Mouse (Mus musculus) CH12.LX (cell line): ENCODE measurements around the gene Morn4. TPM values are rescaled to one million over a fixed set of nuclear protein-coding genes. Genes with fewer than 3 reads are reported as not detected.
A peak's percentile ranks its signal among the peaks of the same experiment; 100 is the strongest.

Experiments
- DNase-seq: peaks from one replicate; pipeline ENCODE4 v3.0.0-alpha.2; 2013; ENCODE audit errors: extremely low read depth
- H3K27ac ChIP-seq: 2 replicates; pipeline ENCODE4 v1.5.1; 2012; ENCODE audit warnings: low read depth, mild to moderate bottlenecking, control low read depth, moderate library complexity; ENCODE audit not compliant: insufficient read depth
- H3K27me3 ChIP-seq: replicated peaks from 2 replicates; pipeline ENCODE3; 2012; ENCODE audit warnings: inconsistent platforms
- H3K36me3 ChIP-seq, 2 experiments: replicated peaks in 1 of 2; 2 replicates each; pipeline versions ENCODE3 to v1.6.1; 2012; ENCODE audit warnings: inconsistent platforms in 1 of 2, low read length in 1 of 2, mild to moderate bottlenecking in 1 of 2, mixed read lengths in 1 of 2, moderate library complexity in 1 of 2; ENCODE audit not compliant: control insufficient read depth in 1 of 2, insufficient read depth in 1 of 2
- H3K4me1 ChIP-seq, 2 experiments: 2 replicates each; pipeline ENCODE4 v1.6.1; 2012; ENCODE audit warnings: inconsistent platforms in 1 of 2, moderate library complexity in 1 of 2; ENCODE audit not compliant: insufficient read depth in 2 of 2, control insufficient read depth in 1 of 2
- H3K4me2 ChIP-seq: 2 replicates; pipeline ENCODE4 v1.6.1; 2012; ENCODE audit warnings: low read depth, mild to moderate bottlenecking, control low read depth; ENCODE audit not compliant: poor library complexity, insufficient read depth, severe bottlenecking
- H3K4me3 ChIP-seq, 3 experiments: fragments of 150-350 bp in 1 of 3; sonication (generic) in 1 of 3; replicated peaks in 1 of 3; 2 replicates each; pipeline versions ENCODE3 to v1.5.1; 2011 to 2012; ENCODE audit warnings: low read depth in 2 of 3, low read length in 2 of 3, mild to moderate bottlenecking in 2 of 3, moderate library complexity in 2 of 3, control low read depth in 1 of 3, improper control_type of control experiment in 1 of 3, inconsistent platforms in 1 of 3, mixed read lengths in 1 of 3; ENCODE audit not compliant: poor library complexity in 1 of 3
- H3K79me2 ChIP-seq: replicated peaks from 2 replicates; pipeline ENCODE4 v1.6.1; 2012; ENCODE audit warnings: mild to moderate bottlenecking, moderate library complexity; ENCODE audit not compliant: control insufficient read depth, poor library complexity, insufficient read depth, severe bottlenecking; ENCODE audit errors: extremely low read depth
- H3K9ac ChIP-seq: 2 replicates; pipeline ENCODE4 v1.6.1; 2012; ENCODE audit warnings: low read depth, mild to moderate bottlenecking, control low read depth, moderate library complexity; ENCODE audit not compliant: insufficient read depth
- H3K9me3 ChIP-seq: replicated peaks from 2 replicates; pipeline ENCODE3; 2012; ENCODE audit warnings: low read length, inconsistent platforms, mixed read lengths
- BHLHE40 ChIP-seq: IDR thresholded peaks from 2 replicates; pipeline ENCODE4 v1.6.1; 2011; ENCODE audit warnings: mild to moderate bottlenecking, low read depth, low read length, improper control_type of control experiment
- CTCF ChIP-seq, 2 experiments: IDR thresholded peaks in 1 of 2; conservative IDR thresholded peaks in 1 of 2; 2 replicates each; pipeline ENCODE4 v1.5.1; 2011 to 2012; ENCODE audit warnings: low read depth in 2 of 2, low read length in 2 of 2, improper control_type of control experiment in 1 of 2, inconsistent platforms in 1 of 2, mild to moderate bottlenecking in 1 of 2, moderate library complexity in 1 of 2
- E2F4 ChIP-seq: IDR thresholded peaks from 2 replicates; pipeline ENCODE4 v1.6.1; 2011; ENCODE audit warnings: low read depth, low read length, improper control_type of control experiment; ENCODE audit not compliant: insufficient replicate concordance
- ELF1 ChIP-seq: IDR thresholded peaks from 2 replicates; pipeline ENCODE4 v1.6.1; 2014; ENCODE audit warnings: low read depth, mild to moderate bottlenecking, inconsistent platforms, low read length, improper control_type of control experiment
- ETS1 ChIP-seq: conservative IDR thresholded peaks from 2 replicates; pipeline ENCODE4 v1.6.1; 2012; ENCODE audit warnings: low read depth, mild to moderate bottlenecking, inconsistent platforms, low read length, improper control_type of control experiment, moderate library complexity
- GABPA ChIP-seq: IDR thresholded peaks from 2 replicates; pipeline ENCODE4 v1.6.1; 2012; ENCODE audit warnings: low read depth, low read length, improper control_type of control experiment, inconsistent platforms; ENCODE audit not compliant: insufficient replicate concordance
- IRF4 ChIP-seq: IDR thresholded peaks from 2 replicates; pipeline ENCODE4 v1.6.1; 2014; ENCODE audit warnings: low read depth, mild to moderate bottlenecking, inconsistent platforms, low read length, improper control_type of control experiment
- JUND ChIP-seq: conservative IDR thresholded peaks from 2 replicates; pipeline ENCODE4 v1.6.1; 2011; ENCODE audit warnings: low read depth, low read length, improper control_type of control experiment
- MAFK ChIP-seq: IDR thresholded peaks from 2 replicates; pipeline ENCODE4 v1.6.1; 2011; ENCODE audit warnings: low read length, improper control_type of control experiment; ENCODE audit not compliant: insufficient replicate concordance
- MAZ ChIP-seq: IDR thresholded peaks from 2 replicates; pipeline ENCODE4 v1.6.1; 2012; ENCODE audit warnings: low read depth, mild to moderate bottlenecking, inconsistent platforms, low read length, improper control_type of control experiment, moderate library complexity
- MXI1 ChIP-seq: IDR thresholded peaks from 2 replicates; pipeline ENCODE4 v1.6.1; 2011; ENCODE audit warnings: mild to moderate bottlenecking, low read depth, low read length, improper control_type of control experiment
- MYC ChIP-seq: IDR thresholded peaks from 2 replicates; pipeline ENCODE4 v1.6.1; 2011; ENCODE audit warnings: low read depth, mild to moderate bottlenecking, improper control_type of control experiment, low read length
- NELFE ChIP-seq: IDR thresholded peaks from 2 replicates; pipeline ENCODE4 v1.6.1; 2011; ENCODE audit warnings: low read depth, low read length, improper control_type of control experiment
- NRF1 ChIP-seq: IDR thresholded peaks from 2 replicates; pipeline ENCODE4 v1.6.1; 2014; ENCODE audit warnings: low read depth, mild to moderate bottlenecking, inconsistent platforms, low read length, improper control_type of control experiment, moderate library complexity
- PAX5 ChIP-seq: IDR thresholded peaks from 2 replicates; pipeline ENCODE4 v1.6.1; 2012; ENCODE audit warnings: low read length, inconsistent platforms, mixed read lengths
- POLR2A ChIP-seq: IDR thresholded peaks from 2 replicates; pipeline ENCODE4 v1.6.1; 2011; ENCODE audit warnings: low read depth, mild to moderate bottlenecking, improper control_type of control experiment, low read length
- RAD21 ChIP-seq: IDR thresholded peaks from 2 replicates; pipeline ENCODE4 v1.6.1; 2011; ENCODE audit warnings: low read depth, mild to moderate bottlenecking, low read length, improper control_type of control experiment, moderate library complexity
- RCOR1 ChIP-seq: conservative IDR thresholded peaks from 2 replicates; pipeline ENCODE4 v1.6.1; 2012; ENCODE audit warnings: low read depth, mild to moderate bottlenecking, inconsistent platforms, low read length, improper control_type of control experiment
- SIN3A ChIP-seq: IDR thresholded peaks from 2 replicates; pipeline ENCODE4 v1.6.1; 2012; ENCODE audit warnings: low read length, improper control_type of control experiment, inconsistent platforms
- SMC3 ChIP-seq: IDR thresholded peaks from 2 replicates; pipeline ENCODE4 v1.6.1; 2011; ENCODE audit warnings: low read depth, low read length, improper control_type of control experiment
- TCF12 ChIP-seq: IDR thresholded peaks from 2 replicates; pipeline ENCODE4 v1.6.1; 2014; ENCODE audit warnings: low read depth, mild to moderate bottlenecking, inconsistent platforms, low read length, improper control_type of control experiment
- USF1 ChIP-seq: IDR thresholded peaks from 2 replicates; pipeline ENCODE4 v1.6.1; 2014; ENCODE audit warnings: low read depth, mild to moderate bottlenecking, inconsistent platforms, low read length, improper control_type of control experiment
- USF2 ChIP-seq: conservative IDR thresholded peaks from 2 replicates; pipeline ENCODE4 v1.6.1; 2011; ENCODE audit warnings: low read depth, low read length, improper control_type of control experiment
- ZC3H11A ChIP-seq: IDR thresholded peaks from 2 replicates; pipeline ENCODE4 v1.6.1; 2012; ENCODE audit warnings: low read depth, mild to moderate bottlenecking, inconsistent platforms, low read length, improper control_type of control experiment
- ZKSCAN1 ChIP-seq: IDR thresholded peaks from 2 replicates; pipeline ENCODE4 v1.6.1; 2012; ENCODE audit warnings: low read depth, inconsistent platforms, low read length, improper control_type of control experiment, borderline replicate concordance
- ZMIZ1 ChIP-seq: IDR thresholded peaks from 2 replicates; pipeline ENCODE4 v1.6.1; 2012; ENCODE audit warnings: low read depth, mild to moderate bottlenecking, inconsistent platforms, low read length, improper control_type of control experiment
- ZNF384 ChIP-seq: IDR thresholded peaks from 2 replicates; pipeline ENCODE4 v1.6.1; 2012; ENCODE audit warnings: low read depth, low read length, improper control_type of control experiment, inconsistent platforms
- dilution Hi-C: fragments of 300-500 bp; cut with MboI; formaldehyde crosslinking; loops from 2 replicates; pipeline ENCODE4 v1.14.3; 2020; ENCODE audit warnings: low sequenced_read_pairs; ENCODE audit not compliant: extremely low pct_unique_long_range_greater_than_20kb, extremely low pct_ligation_motif_present
- in situ Hi-C: fragments of 300-500 bp; cut with MboI; formaldehyde crosslinking; loops from 3 replicates; pipeline ENCODE4 v1.14.3; 2019; ENCODE audit warnings: low sequenced_read_pairs, low pct_ligation_motif_present, low pct_unique_long_range_greater_than_20kb, mixed read lengths
- polyA plus RNA-seq: library from polyadenylated mRNA; unstranded; fragments of >175 nt; gene quantifications from 2 replicates; pipeline ENCODE4 v1.2.1, GENCODE M21; 2012; ENCODE audit warnings: low read depth; ENCODE audit not compliant: insufficient read length
- total RNA-seq, 2 experiments: library from RNA; depleted of rRNA; stranded (reverse); fragments of 300-350 nt in 1 of 2; fragments of >200 nt in 1 of 2; gene quantifications; 2 replicates each; pipeline ENCODE4 v1.2.3; 2012 to 2014

Morn4 gene
- total and polyA plus RNA-seq, 3 experiments = 0.04 to 0.24 TPM; not detected in 1

DNA sequence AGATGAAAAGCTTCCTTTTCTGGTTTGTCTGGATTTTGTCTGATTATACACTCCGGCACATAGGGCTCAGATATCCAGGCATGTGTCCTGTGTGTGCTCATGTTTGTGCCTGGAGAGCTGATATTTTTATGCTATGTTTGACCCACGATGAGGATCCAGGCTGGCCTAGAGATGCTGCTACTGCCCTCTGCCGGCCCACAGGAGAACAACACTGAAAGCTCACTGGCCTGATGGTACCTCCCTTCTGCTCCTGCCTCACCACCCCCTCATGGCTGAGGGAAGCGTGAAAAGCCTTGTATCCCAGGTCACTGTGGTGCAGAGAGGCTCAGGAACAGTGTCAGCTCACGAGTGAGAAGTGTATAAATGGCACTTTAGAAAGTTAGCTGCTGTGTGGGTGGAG lies 60.0 kb downstream of the Morn4 start:
- no peak overlapping the region for H3K27ac ChIP-seq
- no peak overlapping the region for H3K9ac ChIP-seq
- H3K4me2 ChIP-seq = no peak overlapping the region
- no peaks in the 10 kb centered on the region for H3K9me3 ChIP-seq
- peaks cover 0 to 9% of the 10 kb centered on the region in 2 experiments for H3K36me3 ChIP-seq
- DNase-seq = peak; percentile 72
- H3K4me1 ChIP-seq = peaks cover 12 to 23% of the 10 kb centered on the region in 2 experiments
- in situ Hi-C loops = loop anchor here (5.0 kb wide), 1 partner anchor 39 kb away; no protein-coding TSS in a partner anchor
- H3K4me3 ChIP-seq = no peak overlapping the region
- TF ChIP-seq NELFE (no peak), IRF4 (no peak), ELF1 (no peak), TCF12 (no peak), ETS1 (no peak), POLR2A (no peak), E2F4 (no peak), GABPA (no peak), SMC3 (peak; percentile 92), ZKSCAN1 (no peak), USF1 (no peak), MXI1 (no peak), SIN3A (0 out of 2 replicates have a peak, but pooled peaks have one; percentile 33), MAFK (no peak), JUND (no peak), NRF1 (no peak), MYC (0 out of 2 replicates have a peak, but pooled peaks have one; percentile 37), CTCF (conservative IDR thresholded peaks at IDR 0.05 in 1 of 2, IDR thresholded peaks at IDR 0.05 in 1 of 2; ENCODE audit: low read depth in 2 of 2, low read length in 2 of 2) (peak; percentile 87 to 90), PAX5 (no peak), BHLHE40 (no peak; the same call in 1 of the 2 replicates), ZNF384 (no peak), MAZ (no peak), ZMIZ1 (no peak), RAD21 (peak; percentile 89), USF2 (no peak), ZC3H11A (peak; percentile 44; the same call in 1 of the 2 replicates), RCOR1 (no peak)
- H3K27me3 ChIP-seq = no peaks in the 10 kb centered on the region
- H3K79me2 ChIP-seq = no peaks in the 10 kb centered on the region
- dilution Hi-C loops = no loop called here

Other genes with a start within 250 kb of the Morn4 start
- gene Frat2, start 238.2 kb downstream of the Morn4 start, total RNA-seq (2012; rRNA removed) = 0.67 and 1.0 TPM in 2 replicates
- gene Frat2, start 238.2 kb downstream of the Morn4 start, total RNA-seq (2014; rRNA removed) = 0.55 and 0.68 TPM in 2 replicates
- 1.2 and 1.3 TPM in 2 replicates for gene Frat2, start 238.2 kb downstream of the Morn4 start, polyA plus RNA-seq
- gene Rrp12, start 190.2 kb downstream of the Morn4 start, total RNA-seq (2012; rRNA removed) = 42.5 and 58.0 TPM in 2 replicates
- gene Rrp12, start 190.2 kb downstream of the Morn4 start, total RNA-seq (2014; rRNA removed) = 20.1 and 22.0 TPM in 2 replicates
- 62.4 and 64.3 TPM in 2 replicates for gene Rrp12, start 190.2 kb downstream of the Morn4 start, polyA plus RNA-seq
- gene Pgam1, start 174.4 kb downstream of the Morn4 start, total RNA-seq (2012; rRNA removed) = 736 and 928 TPM in 2 replicates
- 1,480 and 1,507 TPM in 2 replicates for gene Pgam1, start 174.4 kb downstream of the Morn4 start, total RNA-seq (2014; rRNA removed)
- 870 and 932 TPM in 2 replicates for gene Pgam1, start 174.4 kb downstream of the Morn4 start, polyA plus RNA-seq
- 56.6 and 70.0 TPM in 2 replicates for gene Exosc1, start 152.9 kb downstream of the Morn4 start, total RNA-seq (2012; rRNA removed)
- 68.6 and 72.6 TPM in 2 replicates for gene Exosc1, start 152.9 kb downstream of the Morn4 start, total RNA-seq (2014; rRNA removed)
- gene Exosc1, start 152.9 kb downstream of the Morn4 start, polyA plus RNA-seq = 109 TPM in 2 replicates
- gene Zdhhc16, start 152.9 kb downstream of the Morn4 start, total RNA-seq (2012; rRNA removed) = 45.5 and 49.6 TPM in 2 replicates
- gene Zdhhc16, start 152.9 kb downstream of the Morn4 start, total RNA-seq (2014; rRNA removed) = 29.9 and 30.3 TPM in 2 replicates
- gene Zdhhc16, start 152.9 kb downstream of the Morn4 start, polyA plus RNA-seq = 51.1 and 54.3 TPM in 2 replicates
- gene Mms19, start 105.2 kb downstream of the Morn4 start, total RNA-seq (2012; rRNA removed) = 26.2 and 32.1 TPM in 2 replicates
- gene Mms19, start 105.2 kb downstream of the Morn4 start, total RNA-seq (2014; rRNA removed) = 34.4 and 43.3 TPM in 2 replicates
- gene Mms19, start 105.2 kb downstream of the Morn4 start, polyA plus RNA-seq = 36.5 and 46.3 TPM in 2 replicates
- 3.1 and 3.6 TPM in 2 replicates for gene Ubtd1, start 104.6 kb downstream of the Morn4 start, total RNA-seq (2012; rRNA removed)
- 3.1 and 3.4 TPM in 2 replicates for gene Ubtd1, start 104.6 kb downstream of the Morn4 start, total RNA-seq (2014; rRNA removed)
- 5.5 and 5.8 TPM in 2 replicates for gene Ubtd1, start 104.6 kb downstream of the Morn4 start, polyA plus RNA-seq
- not detected in 2 replicates for gene Ankrd2, start 50.4 kb downstream of the Morn4 start, total RNA-seq (2012; rRNA removed)
- gene Ankrd2, start 50.4 kb downstream of the Morn4 start, total RNA-seq (2014; rRNA removed) = not detected in 2 replicates
- not detected in 2 replicates for gene Ankrd2, start 50.4 kb downstream of the Morn4 start, polyA plus RNA-seq
- gene Hoga1, start 40.7 kb downstream of the Morn4 start, total RNA-seq (2012; rRNA removed) = not detected in 2 replicates
- not detected in 2 replicates for gene Hoga1, start 40.7 kb downstream of the Morn4 start, total RNA-seq (2014; rRNA removed)
- not detected in 2 replicates for gene Hoga1, start 40.7 kb downstream of the Morn4 start, polyA plus RNA-seq
- not detected in 2 replicates for gene 4933411K16Rik, start 34.1 kb downstream of the Morn4 start, total RNA-seq (2012; rRNA removed)
- not detected in 2 replicates for gene 4933411K16Rik, start 34.1 kb downstream of the Morn4 start, total RNA-seq (2014; rRNA removed)
- gene 4933411K16Rik, start 34.1 kb downstream of the Morn4 start, polyA plus RNA-seq = not detected in 2 replicates
- gene Pi4k2a, start 4.1 kb upstream of the Morn4 start, total RNA-seq (2012; rRNA removed) = 10.0 and 10.9 TPM in 2 replicates
- 5.8 and 7.0 TPM in 2 replicates for gene Pi4k2a, start 4.1 kb upstream of the Morn4 start, total RNA-seq (2014; rRNA removed)
- gene Pi4k2a, start 4.1 kb upstream of the Morn4 start, polyA plus RNA-seq = 21.4 and 23.9 TPM in 2 replicates
- gene Avpi1, start 42.7 kb upstream of the Morn4 start, total RNA-seq (2012; rRNA removed) = 7.7 and 9.3 TPM in 2 replicates
- gene Avpi1, start 42.7 kb upstream of the Morn4 start, total RNA-seq (2014; rRNA removed) = 8.1 and 9.0 TPM in 2 replicates
- gene Avpi1, start 42.7 kb upstream of the Morn4 start, polyA plus RNA-seq = 5.9 and 6.5 TPM in 2 replicates
- gene Marveld1, start 61.0 kb upstream of the Morn4 start, total RNA-seq (2012; rRNA removed) = not detected in 2 replicates
- not detected in 2 replicates for gene Marveld1, start 61.0 kb upstream of the Morn4 start, total RNA-seq (2014; rRNA removed)
- gene Marveld1, start 61.0 kb upstream of the Morn4 start, polyA plus RNA-seq = 0.07 TPM in 1 of 2 replicates, not detected in the other
- gene Zfyve27, start 77.6 kb upstream of the Morn4 start, total RNA-seq (2012; rRNA removed) = 14.6 and 16.2 TPM in 2 replicates
- 11.3 and 11.4 TPM in 2 replicates for gene Zfyve27, start 77.6 kb upstream of the Morn4 start, total RNA-seq (2014; rRNA removed)
- 18.3 and 19.2 TPM in 2 replicates for gene Zfyve27, start 77.6 kb upstream of the Morn4 start, polyA plus RNA-seq
- gene Sfrp5, start 115.9 kb upstream of the Morn4 start, total RNA-seq (2012; rRNA removed) = not detected in 2 replicates
- not detected in 2 replicates for gene Sfrp5, start 115.9 kb upstream of the Morn4 start, total RNA-seq (2014; rRNA removed)
- gene Sfrp5, start 115.9 kb upstream of the Morn4 start, polyA plus RNA-seq = not detected in 2 replicates
- gene Golga7b, start 161.2 kb upstream of the Morn4 start, total RNA-seq (2012; rRNA removed) = 0.08 TPM in 2 replicates
- gene Golga7b, start 161.2 kb upstream of the Morn4 start, total RNA-seq (2014; rRNA removed) = 0.07 and 0.18 TPM in 2 replicates
- gene Golga7b, start 161.2 kb upstream of the Morn4 start, polyA plus RNA-seq = 0.14 and 0.19 TPM in 2 replicates